Mouse (Mus musculus) embryonic facial prominence, embryonic 14.5 days (tissue): ENCODE measurements around the gene Ndufs2. TPM values are rescaled to one million over a fixed set of nuclear protein-coding genes. Genes with fewer than 3 reads are reported as not detected.

Experiments
- ATAC-seq: fragments of 200-750 bp; cut with Nextera tagmentation; 2 replicates; pipeline ENCODE4 v1.8.0; 2017; ENCODE audit warnings: low read depth, moderate number of reproducible peaks, moderate TSS enrichment
- DNase-seq: peaks from one replicate; pipeline ENCODE4 v3.0.0-alpha.2; 2015; ENCODE audit warnings: low spot score
- H3K27ac ChIP-seq: fragments of 300-500 bp; sonication (generic); replicated peaks from 2 replicates; pipeline ENCODE4 v1.5.1; 2014; ENCODE audit warnings: low read depth, mild to moderate bottlenecking, low read length, moderate library complexity
- H3K27me3 ChIP-seq: fragments of 300-500 bp; sonication (generic); replicated peaks from 2 replicates; pipeline ENCODE4 v1.6.1; 2014; ENCODE audit warnings: low read length; ENCODE audit not compliant: control insufficient read depth, insufficient read depth
- H3K36me3 ChIP-seq: fragments of 300-500 bp; sonication (generic); 2 replicates; pipeline ENCODE4 v1.6.1; 2014; ENCODE audit warnings: low read length, mixed read lengths; ENCODE audit not compliant: control insufficient read depth, insufficient read depth
- H3K4me1 ChIP-seq: fragments of 300-500 bp; sonication (generic); 2 replicates; pipeline ENCODE4 v1.6.1; 2014; ENCODE audit warnings: antibody characterized with exemption, low read length; ENCODE audit not compliant: control insufficient read depth, insufficient read depth
- H3K4me2 ChIP-seq: fragments of 300-500 bp; sonication (generic); 2 replicates; pipeline ENCODE4 v1.6.1; 2014; ENCODE audit warnings: low read depth, mild to moderate bottlenecking, low read length, moderate library complexity, mixed read lengths
- H3K4me3 ChIP-seq: fragments of 300-500 bp; sonication (generic); 2 replicates; pipeline ENCODE4 v1.5.1; 2014; ENCODE audit warnings: low read depth, mild to moderate bottlenecking, low read length
- H3K9ac ChIP-seq: fragments of 300-500 bp; sonication (generic); 2 replicates; pipeline ENCODE4 v1.6.1; 2014; ENCODE audit warnings: low read depth, mild to moderate bottlenecking, low read length, moderate library complexity, mixed read lengths
- H3K9me3 ChIP-seq: fragments of 300-500 bp; sonication (generic); 2 replicates; pipeline ENCODE4 v1.6.1; 2016; ENCODE audit warnings: low read length; ENCODE audit not compliant: control insufficient read depth
- WGBS: fragments of 180-500 bp; shearing (Covaris S2); extraction: QIAGEN DNeasy Blood & Tissue Kit; methylation state at CpG from one replicate; pipeline ENCODE4 v1.1.7; 2014; 5-methylcytosine and 5-hydroxymethylcytosine counted together
- polyA plus RNA-seq: library from polyadenylated mRNA; unstranded; fragments of >200 nt; fragmentation: Nextera tagmentation; extraction: Ambion mirVana; gene quantifications from 2 replicates; pipeline ENCODE4 v1.2.1, GENCODE M21; 2014

The Ndufs2 gene
- polyA plus RNA-seq, 1 experiment from 2014 or later: 246 TPM

DNA sequence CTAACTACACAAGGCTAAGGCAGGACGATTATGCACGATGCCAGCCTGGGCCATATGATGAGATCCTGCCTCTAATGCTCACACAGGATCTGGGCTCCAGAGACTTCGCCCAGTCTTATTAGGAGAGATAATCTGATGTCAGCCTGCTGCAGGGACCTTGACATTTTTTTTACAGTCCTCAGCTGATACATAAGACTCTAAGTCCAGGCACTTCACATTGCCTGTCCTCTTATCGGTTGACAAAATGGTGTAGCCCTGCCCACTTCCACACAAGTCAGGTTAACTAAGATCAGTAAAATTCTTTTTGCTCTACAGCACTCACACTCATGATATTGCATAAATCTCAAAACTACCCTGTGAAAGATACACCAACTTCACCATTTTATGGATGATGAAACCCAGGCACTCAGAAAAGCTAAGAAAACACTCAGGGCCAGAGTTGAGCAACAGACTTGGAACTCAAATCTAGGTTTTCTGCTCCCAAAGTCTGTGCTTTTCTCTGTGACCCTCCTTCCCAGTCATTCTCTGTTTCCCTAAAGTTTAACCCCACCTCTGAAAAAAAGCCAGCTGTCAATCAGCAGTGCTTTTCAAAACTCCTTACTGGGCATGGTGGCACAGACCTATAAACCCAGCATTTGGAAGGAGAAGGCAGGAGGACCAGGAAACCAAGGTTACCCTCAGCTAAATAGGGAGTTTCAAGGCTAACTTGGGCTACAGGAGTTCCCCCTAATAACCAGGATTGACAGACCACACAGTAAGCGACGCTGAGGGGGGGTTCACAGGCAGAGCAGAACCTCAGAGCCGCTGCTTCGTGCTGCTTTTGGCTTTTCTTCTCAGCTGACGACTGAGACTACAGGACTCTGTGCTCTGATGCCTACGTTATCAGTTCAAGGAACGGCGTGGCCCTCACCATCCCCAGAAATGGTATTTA lies 18.1 kb downstream of the Ndufs2 start:
- no peak overlapping the region for H3K27ac ChIP-seq
- no peak overlapping the region for H3K9ac ChIP-seq
- no peaks in the 10 kb centered on the region for H3K4me1 ChIP-seq
- no peak overlapping the region for H3K4me3 ChIP-seq
- peaks cover 49% of the 10 kb centered on the region for H3K36me3 ChIP-seq
- H3K27me3 ChIP-seq: no peaks in the 10 kb centered on the region
- no peak overlapping the region for H3K4me2 ChIP-seq
- WGBS: 86% methylated on average over 12 of the region's 12 CpGs
- no peaks in the 10 kb centered on the region for H3K9me3 ChIP-seq
- DNase-seq (no peak), ATAC-seq (no peak)

DNA sequence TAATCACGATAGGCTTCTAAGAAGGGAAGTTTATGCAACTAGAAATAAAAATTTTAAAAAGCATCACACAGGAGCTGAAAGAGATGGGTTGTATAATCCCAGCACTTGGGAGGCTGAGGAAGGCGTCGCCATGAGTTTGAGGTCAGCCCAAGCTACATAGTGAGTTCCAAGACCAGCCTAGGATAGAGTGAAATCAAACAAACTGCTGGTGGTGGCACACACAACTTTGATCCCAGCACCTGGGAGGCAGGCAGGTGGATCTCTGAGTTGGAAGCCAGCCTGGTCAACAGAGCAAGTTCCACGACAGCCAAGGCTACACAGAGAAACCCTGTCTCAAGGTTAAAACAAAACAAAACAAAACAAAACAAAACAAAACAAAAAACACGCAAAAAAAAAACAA lies 18.8 kb downstream of the Ndufs2 start:
- Histone ChIP-seq H3K9me3 (no peaks in the 10 kb centered on the region), H3K9ac (no peak overlapping the region), H3K4me2 (no peak overlapping the region), H3K4me1 (no peaks in the 10 kb centered on the region), H3K4me3 (no peak overlapping the region), H3K27me3 (no peaks in the 10 kb centered on the region), H3K27ac (no peak overlapping the region), H3K36me3 (peaks cover 42% of the 10 kb centered on the region)
- DNase-seq: no peak
- 78% methylated on average over 5 of the region's 5 CpGs for WGBS
- ATAC-seq: no peak

DNA sequence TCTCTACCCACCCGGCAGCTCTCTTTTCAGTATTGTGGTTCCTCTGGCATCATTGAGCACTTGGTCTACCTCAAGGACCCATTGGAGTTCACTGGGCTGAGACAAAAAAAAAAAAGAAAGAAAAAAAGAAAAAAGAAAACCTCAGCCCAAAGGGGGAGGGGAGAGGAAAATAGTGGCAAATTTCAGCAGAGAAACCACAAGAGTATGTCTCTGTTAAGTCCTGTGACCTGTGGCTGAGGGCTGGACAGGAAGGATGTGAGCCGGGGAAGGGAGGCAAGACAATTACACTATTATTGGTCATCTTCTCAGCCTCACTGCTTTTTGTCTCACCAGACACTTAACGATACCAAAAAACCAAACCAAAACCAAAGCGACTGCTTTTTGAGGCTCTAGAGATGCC lies 19.3 kb downstream of the Ndufs2 start:
- peaks cover 38% of the 10 kb centered on the region for H3K36me3 ChIP-seq
- no peak overlapping the region for H3K27ac ChIP-seq
- H3K4me1 ChIP-seq: no peaks in the 10 kb centered on the region
- H3K4me2 ChIP-seq: no peak overlapping the region
- ATAC-seq (no peak), DNase-seq (no peak)
- H3K9ac ChIP-seq: no peak overlapping the region
- WGBS: 57% methylated on average over 4 of the region's 4 CpGs
- H3K4me3 ChIP-seq: no peak overlapping the region
- no peaks in the 10 kb centered on the region for H3K27me3 ChIP-seq
- H3K9me3 ChIP-seq: no peaks in the 10 kb centered on the region

DNA sequence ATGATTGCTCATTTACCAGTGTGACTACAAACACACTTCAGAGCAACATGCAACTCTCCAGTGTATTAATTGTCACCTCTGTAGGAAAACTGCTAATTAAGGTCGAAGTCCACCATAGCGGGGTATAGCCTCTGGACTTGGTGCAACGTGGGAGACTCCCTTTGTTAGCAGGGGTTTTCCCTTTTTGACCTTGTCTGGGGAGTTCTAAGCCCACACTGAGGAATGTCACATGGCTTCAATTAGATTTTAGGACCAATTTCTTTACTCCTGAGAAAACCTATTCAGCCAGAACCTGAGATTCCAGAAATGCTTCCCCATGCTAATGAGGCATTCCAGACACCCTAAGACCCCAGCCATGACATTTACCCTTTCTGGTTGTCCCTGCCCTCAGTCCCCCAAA lies 21.0 kb downstream of the Ndufs2 start:
- H3K27ac ChIP-seq: no peak overlapping the region
- no peaks in the 10 kb centered on the region for H3K4me1 ChIP-seq

DNA sequence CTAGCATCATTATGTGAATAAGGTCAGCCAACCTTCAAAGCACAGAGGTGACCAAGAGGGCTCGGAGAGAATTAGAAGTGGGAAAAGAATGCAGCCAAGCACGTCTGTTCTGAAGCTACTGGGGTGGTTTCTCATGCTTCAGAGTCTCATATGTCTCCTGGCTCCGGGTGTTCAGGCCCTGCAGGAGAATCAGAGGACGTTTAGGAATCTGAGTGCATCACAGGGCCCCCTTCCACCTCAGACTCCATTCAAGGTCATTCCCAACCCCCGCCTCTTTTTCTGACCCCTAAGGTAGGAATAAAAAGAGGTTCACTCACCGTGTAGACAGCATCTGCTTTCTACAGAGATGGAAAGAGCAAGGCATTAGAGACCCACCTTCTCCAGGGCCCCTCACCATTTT lies 21.4 kb downstream of the Ndufs2 start:
- WGBS: 45% methylated on average over 6 of the region's 6 CpGs
- H3K4me1 ChIP-seq: no peaks in the 10 kb centered on the region
- no peak overlapping the region for H3K27ac ChIP-seq
- no peaks in the 10 kb centered on the region for H3K9me3 ChIP-seq
- DNase-seq: no peak
- H3K36me3 ChIP-seq: peaks cover 17% of the 10 kb centered on the region
- no peak overlapping the region for H3K4me2 ChIP-seq
- H3K27me3 ChIP-seq: no peaks in the 10 kb centered on the region
- no peak for ATAC-seq
- H3K9ac ChIP-seq: no peak overlapping the region
- H3K4me3 ChIP-seq: no peak overlapping the region

More for the DNA sequence above, 21.0 kb downstream of the Ndufs2 start:
- 46% methylated on average over 3 of the region's 3 CpGs for WGBS
- H3K9ac ChIP-seq: no peak overlapping the region
- no peak overlapping the region for H3K4me2 ChIP-seq
- peaks cover 21% of the 10 kb centered on the region for H3K36me3 ChIP-seq
- H3K9me3 ChIP-seq: no peaks in the 10 kb centered on the region
- ATAC-seq (no peak), DNase-seq (no peak)
- no peaks in the 10 kb centered on the region for H3K27me3 ChIP-seq
- H3K4me3 ChIP-seq: no peak overlapping the region

DNA sequence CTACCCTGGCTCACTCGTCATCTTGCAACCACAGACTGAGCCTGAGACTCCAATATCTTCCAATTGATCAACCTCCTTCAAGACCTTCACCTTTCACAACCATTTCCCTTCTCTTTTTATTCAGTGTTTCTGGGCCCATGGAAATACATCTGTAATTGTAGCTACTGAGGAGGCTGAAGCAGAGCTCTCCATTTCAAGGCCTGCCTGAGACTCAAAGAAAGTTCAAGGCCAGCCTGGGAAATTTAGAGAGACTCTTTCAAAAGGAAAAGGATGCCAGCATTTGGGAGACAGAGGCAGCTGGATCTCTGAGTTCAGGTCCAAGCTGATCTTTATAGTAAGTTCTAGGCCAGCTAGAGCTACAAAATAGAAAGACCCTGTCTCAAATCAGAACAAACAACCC lies 23.3 kb downstream of the Ndufs2 start:
- Histone ChIP-seq H3K9ac (no peak overlapping the region), H3K27ac (no peak overlapping the region), H3K9me3 (no peaks in the 10 kb centered on the region), H3K4me2 (no peak overlapping the region), H3K36me3 (no peaks in the 10 kb centered on the region), H3K4me1 (no peaks in the 10 kb centered on the region), H3K27me3 (no peaks in the 10 kb centered on the region), H3K4me3 (no peak overlapping the region)
- WGBS: 80% methylated on average over 1 of the region's 1 CpGs
- no peak for ATAC-seq
- DNase-seq: no peak

DNA sequence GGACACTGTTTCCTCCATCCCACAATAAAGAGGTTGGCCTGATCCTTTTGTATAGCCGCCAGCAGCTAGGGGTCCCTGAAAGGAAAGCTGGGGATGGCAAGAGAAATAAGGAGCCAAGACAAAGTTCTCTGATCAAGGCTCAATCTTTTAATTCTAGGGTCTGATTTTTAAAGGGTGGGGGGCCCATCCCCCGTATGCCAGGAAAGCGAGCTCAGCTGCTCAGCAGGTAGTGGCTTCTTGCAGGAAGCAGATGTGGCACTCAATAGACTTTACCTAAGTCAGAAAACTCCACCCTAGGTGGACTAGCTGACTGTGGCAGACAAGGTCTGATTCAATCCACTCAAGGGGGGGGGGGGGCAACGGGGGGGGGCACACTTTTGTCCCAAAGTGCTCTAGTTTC lies 24.4 kb downstream of the Ndufs2 start:
- Histone ChIP-seq H3K9ac (no peak overlapping the region), H3K4me3 (no peak overlapping the region)
- 59% methylated on average over 4 of the region's 4 CpGs for WGBS

DNA sequence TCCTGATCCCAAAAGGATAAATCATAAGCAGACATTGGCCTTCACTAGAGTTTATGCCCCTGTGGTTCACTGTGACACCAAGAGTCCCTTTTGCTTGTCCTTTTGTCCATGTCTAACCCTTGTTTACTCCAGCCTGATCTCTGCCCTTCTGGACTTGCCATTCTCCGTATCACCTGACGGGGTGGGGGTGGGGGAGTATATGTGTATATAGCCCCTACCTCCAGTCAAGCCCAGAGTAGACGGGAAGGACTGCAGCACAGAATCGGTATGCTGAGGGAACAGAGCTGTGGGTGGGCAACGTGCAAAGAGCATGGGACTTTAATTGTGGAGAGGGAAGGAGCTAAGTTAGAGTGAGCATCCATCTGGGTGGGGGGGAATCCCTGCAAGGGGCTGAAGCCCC lies 26.3 kb downstream of the Ndufs2 start, which contains the start of gene Apoa2:
Gene Apoa2 (plus strand): TSS at position 198 of the 400 bp plus-strand sequence.
- Histone ChIP-seq H3K27me3 (no peaks in the 10 kb centered on the region), H3K9me3 (no peaks in the 10 kb centered on the region), H3K9ac (no peak within 1 kb of the TSS), H3K4me2 (no peak within 1 kb of the TSS), H3K36me3 (0 out of 2 replicates have a peak, but pooled peaks cover 5% of the 10 kb centered on the region), H3K27ac (no peak within 1 kb of the TSS), H3K4me1 (0 out of 2 replicates have a peak, but pooled peaks cover 8% of the 10 kb centered on the region), H3K4me3 (no peak within 1 kb of the TSS)
- DNase-seq: no peak
- WGBS: 71% methylated on average over 5 of the region's 5 CpGs
- no peak for ATAC-seq

More for the DNA sequence above, 24.4 kb downstream of the Ndufs2 start:
- no peak for DNase-seq
- no peaks in the 10 kb centered on the region for H3K4me1 ChIP-seq
- no peaks in the 10 kb centered on the region for H3K9me3 ChIP-seq
- H3K27ac ChIP-seq: no peak overlapping the region
- no peaks in the 10 kb centered on the region for H3K36me3 ChIP-seq
- no peaks in the 10 kb centered on the region for H3K27me3 ChIP-seq
- ATAC-seq: no peak
- no peak overlapping the region for H3K4me2 ChIP-seq

DNA sequence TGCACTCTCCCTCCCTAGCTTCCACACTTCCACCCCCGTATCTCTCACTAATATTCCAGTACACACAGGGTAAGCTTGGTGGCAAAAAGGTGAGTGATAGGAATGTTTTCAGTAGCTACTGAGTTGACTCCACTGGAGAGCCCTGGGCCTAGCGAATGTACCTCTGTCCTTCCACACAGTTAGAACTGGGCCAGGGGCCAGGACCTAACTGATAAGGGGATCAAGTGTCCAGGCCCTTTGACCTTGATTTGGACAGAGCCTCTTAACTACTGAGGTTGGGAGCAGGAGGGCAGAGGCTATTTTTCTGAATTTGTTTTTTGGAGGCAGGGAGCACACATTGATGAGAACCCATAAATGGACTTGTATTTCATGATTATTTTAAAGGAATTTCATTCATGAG lies 27.4 kb downstream of the Ndufs2 start:
- no peak for ATAC-seq
- no peak overlapping the region for H3K4me3 ChIP-seq
- WGBS: 77% methylated on average over 2 of the region's 2 CpGs
- no peak overlapping the region for H3K4me2 ChIP-seq
- 0 out of 2 replicates have a peak, but pooled peaks cover 8% of the 10 kb centered on the region for H3K4me1 ChIP-seq
- no peaks in the 10 kb centered on the region for H3K9me3 ChIP-seq
- H3K9ac ChIP-seq: no peak overlapping the region
- peaks cover 15% of the 10 kb centered on the region; the same call in 1 of the 2 replicates for H3K36me3 ChIP-seq
- no peak overlapping the region for H3K27ac ChIP-seq
- H3K27me3 ChIP-seq: no peaks in the 10 kb centered on the region
- DNase-seq: no peak
